Mouse (Mus musculus): ENCODE results near the gene Cd59a.
"Not testable (repeated sequence)": the region's sequence is repeated elsewhere in the genome, so short reads cannot be mapped to it uniquely, and the experiment has no call there.

The Cd59a gene

DNA sequence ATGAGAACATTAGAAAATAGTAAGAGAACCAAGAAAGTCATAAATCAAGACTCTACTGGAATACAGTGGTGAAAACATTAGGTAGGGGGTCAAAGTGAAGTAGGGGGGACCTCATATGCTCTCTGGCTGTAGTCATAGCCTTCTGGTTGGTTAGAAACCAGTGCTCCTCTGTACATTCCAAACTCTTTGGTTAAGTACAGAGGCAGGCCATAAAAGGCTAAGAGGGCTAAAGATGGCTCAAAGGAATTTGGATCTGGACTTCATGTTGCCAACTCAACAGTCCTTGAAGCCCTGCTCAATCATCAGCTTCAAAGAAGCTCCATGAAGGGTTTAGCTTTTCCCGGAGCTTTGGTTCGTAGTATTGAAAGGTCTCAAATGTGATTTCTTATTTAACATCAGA lies 13.4 kb downstream of the Cd59a start:
- DNase-seq (ENCODE audit: low spot score), result not testable (repeated sequence)

DNA sequence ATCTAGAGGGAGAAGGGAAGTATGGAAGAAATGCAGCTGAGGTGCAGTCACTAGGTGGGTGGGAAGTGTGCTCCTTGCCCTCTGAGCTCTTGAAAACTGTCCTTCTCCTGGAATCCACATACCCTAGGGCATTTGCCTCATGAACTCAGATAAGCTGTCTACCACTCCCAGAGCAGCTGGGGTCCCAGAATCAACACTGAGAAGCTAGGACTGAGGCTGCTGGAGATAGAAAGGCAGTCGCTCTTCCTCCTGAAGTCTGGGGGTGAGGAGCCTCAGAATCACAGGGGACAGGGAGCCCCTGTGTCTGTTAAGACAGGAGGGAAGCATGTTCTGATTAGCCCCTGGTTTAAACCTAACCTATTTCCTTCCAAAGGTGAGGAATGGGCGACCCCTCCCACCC lies 13.9 kb downstream of the Cd59a start:
- no peak for DNase-seq (ENCODE audit: low spot score)

DNA sequence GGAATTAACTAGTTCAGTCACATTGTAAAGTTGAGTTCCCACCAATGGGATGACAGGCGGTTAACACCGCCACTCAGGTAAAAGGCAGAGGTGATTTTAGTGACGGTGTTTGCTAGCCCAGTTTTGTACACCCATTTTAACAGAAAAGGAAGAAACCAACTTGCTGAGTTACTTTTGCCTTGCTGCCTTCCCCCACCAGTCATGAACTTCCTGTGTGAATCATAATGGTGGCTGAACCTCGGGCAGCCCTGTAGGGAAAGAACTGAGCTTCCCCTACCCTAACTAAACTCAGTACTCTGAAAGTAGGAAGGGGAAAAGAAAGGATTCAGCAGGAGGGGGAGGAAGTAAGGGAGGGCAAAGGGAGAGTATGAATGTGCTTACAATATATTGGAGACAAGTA lies 14.4 kb downstream of the Cd59a start:
- no peak for DNase-seq (ENCODE audit: low spot score)

DNA sequence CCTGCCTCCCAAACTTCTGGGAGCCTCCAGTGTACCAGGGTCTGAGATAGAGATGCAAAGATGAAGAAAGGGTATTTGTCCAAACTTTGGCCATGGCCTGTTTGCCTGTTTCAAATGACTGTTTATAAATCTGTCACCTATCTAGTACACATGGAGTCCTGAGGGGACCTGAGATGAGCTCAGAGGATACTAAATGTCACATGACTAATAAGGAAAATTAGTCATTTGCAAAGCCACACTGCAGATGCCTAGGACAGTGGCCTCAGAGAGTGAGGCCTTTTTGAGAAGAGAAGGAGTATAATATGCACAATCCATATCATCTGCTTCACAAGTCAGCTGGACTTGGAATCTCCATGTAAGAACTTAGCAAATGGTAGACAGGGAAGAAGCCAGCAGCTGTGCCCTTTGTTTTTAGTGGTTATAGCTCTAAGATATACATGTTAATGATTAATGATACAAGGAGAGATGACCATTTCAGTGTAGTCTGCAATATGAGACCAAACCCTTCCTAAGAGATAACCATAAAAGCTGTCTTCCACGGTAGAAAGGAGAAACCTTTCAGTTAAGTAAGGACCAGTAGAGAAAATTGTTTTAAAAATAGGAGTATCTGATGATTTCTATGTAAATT lies 15.7 kb downstream of the Cd59a start:
- not testable (repeated sequence) for DNase-seq (ENCODE audit: low spot score)

DNA sequence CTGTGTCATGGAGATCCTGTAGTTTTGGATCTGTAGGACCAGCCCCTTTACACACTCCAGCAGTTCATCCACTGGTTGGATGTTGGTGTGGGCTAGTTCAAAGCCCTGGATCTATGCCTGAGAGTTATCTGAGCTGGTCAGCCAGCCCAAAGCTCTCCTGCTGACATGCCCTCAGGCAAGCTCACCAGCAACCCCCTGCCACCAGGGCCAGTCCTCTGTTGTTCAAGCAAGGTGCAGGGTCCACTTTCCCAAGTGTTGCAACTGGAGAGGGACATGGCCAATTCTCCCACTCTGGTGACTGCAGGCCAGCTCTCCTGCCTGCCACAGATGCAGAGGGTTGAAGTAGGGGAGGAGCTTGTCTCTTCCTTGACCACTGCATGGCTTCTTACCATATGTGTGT lies 18.0 kb downstream of the Cd59a start:
- not testable (repeated sequence) for DNase-seq (ENCODE audit: low spot score)

DNA sequence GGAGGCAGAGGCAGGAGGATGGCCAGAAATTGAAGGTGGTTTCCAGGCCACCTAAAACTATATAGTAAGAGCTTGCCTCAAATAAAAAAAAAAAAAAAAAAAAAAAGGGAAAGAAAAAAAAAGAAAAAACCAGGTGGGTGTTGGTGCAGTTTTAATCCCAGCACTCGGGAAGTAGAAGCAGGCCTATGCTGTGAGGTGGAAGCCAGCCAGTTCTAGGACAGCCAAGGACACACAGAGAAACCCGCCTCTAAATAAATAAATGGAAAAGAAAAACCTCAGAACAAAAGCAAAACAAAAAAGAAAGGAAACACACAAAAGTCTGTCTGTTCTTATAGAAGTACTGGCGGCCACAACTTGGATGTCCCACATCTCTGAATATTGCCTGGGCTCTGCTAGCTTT lies 19.3 kb downstream of the Cd59a start:
- DNase-seq (ENCODE audit: low spot score), result no peak

DNA sequence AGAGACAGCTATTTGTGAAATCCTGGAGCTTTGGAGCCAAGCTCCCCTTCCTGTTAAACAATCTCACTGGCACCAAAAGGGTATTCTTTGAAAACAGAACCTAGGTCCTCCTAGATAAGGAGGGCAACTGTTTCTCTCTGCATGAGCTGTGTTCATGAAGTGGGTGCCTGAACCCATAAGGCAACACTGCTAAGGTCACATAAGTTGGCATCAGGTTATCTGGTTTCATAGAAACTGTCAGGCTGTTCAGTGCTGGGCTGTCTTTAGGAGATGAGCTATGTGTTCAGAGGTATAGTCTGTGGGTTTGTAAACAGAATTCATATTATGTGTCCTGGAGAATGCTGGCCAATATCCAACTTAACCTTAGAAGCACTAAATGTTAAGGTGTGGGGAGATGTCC lies 21.6 kb downstream of the Cd59a start:
- not testable (repeated sequence) for DNase-seq (ENCODE audit: low spot score)

DNA sequence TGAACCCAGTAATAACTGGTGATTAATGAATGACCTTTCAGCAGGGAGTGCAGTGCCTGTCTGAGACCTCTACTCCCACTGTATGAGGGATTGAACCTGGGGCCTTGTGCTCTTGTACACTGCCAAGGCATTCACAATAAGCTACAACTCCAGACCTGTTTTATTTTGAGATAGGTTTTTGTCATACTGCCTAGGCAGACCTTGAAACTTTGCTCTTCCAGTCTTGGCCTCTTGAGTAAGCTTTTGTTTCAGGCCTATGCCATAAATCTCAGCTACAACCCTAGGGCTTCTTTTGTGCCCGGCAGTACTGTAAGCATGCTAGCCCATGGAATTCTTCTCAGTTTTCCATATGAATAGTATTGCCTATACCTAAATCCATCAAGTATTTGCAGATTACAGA lies 23.5 kb downstream of the Cd59a start:
- DNase-seq (ENCODE audit: low spot score), result no peak

DNA sequence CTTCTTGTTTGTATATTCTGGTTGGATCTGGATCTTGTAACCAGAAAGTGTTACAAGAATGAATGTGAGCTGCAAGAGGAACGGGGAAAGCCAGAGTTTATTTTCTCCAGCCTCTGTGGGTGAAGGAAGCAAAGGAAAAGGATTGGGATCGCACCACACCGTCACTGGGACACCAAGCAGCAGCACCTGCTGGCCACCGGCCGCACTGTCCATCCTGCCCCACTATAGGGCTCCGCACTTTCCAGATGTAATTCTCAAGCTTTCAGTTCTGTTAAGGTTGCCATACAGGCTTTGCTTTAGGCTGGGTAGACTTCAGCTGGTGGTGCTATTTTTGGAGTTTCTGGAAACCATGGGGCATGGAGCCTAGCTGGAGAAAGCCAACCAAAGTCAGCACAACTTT lies 24.7 kb downstream of the Cd59a start:
- DNase-seq (ENCODE audit: low spot score), result no peak

DNA sequence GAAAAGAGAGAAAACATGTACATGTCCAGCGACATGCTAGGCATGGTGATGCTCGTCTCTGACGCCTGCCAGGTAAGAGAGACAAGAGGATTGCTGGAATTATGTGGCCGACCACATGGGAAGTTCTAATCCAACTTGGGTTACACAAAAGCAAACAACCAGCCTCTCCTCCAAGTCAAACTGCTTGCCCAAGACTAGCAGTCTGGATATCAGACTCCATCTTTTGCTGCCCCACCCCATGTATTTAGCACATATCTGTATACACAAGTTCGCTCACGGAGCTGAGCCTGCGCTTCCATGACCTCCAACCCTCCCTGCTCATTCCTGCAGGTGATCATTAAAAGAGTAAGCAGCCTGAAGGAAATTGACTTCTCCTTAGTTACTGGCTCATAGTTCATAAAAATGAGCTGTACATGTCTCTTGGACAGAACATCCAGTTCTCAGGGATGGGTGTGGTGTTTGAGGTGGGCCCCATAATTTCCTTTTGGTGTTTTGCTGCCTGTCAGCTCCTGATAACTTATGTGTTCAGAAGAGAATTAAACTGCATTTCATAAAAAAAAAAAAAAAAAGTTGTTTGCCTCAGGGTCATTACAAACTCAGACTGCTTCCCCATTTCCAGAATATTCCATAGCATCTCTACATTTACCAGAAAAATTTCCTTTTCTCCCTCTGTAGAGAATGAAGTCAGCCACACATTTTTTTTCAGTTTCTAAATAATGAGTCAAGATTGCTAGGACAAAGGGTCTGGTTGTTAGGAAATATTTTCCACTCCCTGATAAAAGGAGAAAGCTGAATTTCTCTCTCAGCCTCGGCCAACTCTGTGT lies 26.3 kb downstream of the Cd59a start:
- no peak for DNase-seq (ENCODE audit: low spot score)

DNA sequence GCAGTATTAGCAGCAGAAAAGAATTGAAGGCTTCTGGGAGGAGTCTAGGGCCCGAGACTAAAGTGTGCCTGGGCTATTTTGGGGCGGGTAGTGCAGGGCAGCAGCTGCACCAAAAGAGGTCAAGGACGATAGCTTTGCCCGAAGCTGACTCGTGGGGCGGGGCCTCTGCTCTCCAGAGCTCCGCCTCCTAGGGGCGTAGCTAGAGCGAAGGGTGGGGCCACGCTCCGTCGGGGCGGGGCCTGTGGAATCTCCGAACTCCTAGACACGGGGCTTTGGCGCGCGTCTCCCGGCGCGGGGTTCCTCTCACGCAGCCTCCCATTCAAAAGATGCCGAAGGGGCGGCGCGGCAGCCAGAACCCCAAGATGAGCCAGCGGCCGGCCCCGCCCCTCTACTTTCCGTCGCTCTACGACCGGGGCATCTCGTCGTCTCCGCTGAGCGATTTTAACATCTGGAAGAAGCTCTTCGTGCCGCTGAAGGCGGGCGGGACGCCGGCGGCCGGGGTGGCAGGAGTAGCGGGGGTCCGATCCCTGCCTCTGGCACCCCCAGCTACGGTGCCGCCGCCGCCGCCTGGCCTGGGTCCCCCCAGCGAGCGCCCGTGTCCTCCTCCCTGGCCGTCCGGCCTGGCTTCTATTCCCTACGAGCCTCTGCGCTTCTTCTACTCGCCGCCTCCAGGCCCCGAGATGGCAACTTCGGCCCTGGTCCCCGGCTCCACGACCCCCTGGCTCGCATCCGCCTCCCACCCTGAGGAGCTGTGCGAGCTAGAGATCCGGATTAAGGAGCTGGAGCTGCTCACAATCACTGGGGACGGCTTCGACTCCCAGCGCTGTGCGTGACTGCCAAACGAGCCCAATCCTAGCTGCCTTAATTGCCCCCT lies 27.1 kb downstream of the Cd59a start, which contains the start of gene A930018P22Rik:
TSS of gene A930018P22Rik (plus strand) at position 265 of the 874 bp plus-strand sequence.
- DNase-seq (ENCODE audit: low spot score), result peak; percentile 71

DNA sequence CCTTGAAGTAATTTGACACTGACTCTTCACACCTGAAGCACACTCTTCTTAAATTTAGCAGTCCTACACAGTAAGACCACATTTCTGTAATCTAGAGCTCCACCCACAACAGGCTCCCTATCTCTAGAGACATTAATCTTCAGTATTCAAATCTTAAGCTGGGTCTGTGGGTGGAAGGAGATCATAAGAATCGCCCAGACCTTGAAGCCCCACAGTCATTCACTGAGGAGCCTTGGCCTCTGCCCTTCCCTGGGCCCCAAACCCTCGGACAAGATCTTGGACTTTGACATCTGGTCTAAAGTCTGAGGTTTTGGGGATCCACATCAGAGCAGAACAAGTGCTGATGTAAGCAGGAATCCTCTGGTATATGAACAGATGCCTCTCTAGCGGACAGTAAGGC lies 27.9 kb downstream of the Cd59a start:
- no peak for DNase-seq (ENCODE audit: low spot score)

DNA sequence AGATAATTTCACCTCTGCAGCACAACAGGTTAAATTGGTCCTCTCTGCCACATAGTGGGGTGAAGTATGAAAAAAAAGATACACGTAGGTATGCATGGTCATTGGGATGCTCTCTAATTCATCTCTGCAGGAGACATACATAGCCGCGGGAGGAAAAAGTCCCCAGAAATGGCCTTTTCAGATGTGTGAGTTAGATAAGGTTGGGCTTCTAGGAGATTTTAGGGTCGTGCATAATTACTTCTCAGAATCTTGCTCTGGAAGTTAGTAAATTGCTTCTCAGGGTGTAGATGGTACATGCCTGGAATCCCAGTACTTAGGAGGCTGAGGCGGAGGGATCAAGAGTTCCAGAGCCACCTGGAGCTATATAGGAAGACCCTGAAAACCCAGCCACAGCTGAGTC lies 28.5 kb downstream of the Cd59a start:
- DNase-seq (ENCODE audit: low spot score), result no peak

DNA sequence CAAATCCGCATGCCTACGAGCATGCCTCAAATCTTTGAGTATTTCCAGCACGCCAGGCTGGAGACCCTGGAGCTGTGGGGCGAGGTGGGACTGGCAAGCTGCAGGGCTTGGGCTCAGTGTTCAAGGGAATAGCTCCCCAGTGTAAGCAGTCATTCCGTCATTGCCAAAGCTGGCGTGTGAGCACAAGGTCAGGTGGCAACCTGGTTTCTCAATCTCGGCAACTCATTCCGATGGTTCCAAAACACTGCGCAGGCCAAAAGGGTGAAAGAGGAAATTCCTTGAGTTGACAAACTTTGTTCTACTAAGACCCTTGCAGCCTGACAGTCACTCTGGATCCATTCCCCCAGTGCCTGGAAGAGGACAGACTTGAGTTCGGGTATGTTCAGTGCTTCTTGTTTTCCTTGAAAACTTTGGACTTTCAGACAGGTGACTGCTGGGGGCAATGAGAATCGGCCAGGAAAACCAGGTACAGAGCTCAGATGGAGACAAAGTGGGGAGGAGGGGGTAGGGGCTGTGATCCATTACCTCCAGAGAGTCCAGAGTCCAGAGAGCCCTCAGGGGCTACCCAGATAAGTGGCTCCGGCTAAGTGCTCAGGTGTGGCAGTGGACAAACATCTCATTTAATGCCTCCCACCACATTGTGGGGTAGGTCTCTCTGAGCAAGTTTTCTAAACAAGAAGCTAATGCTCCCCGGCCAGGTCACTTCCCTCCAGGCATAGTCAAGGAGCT lies 33.4 kb downstream of the Cd59a start:
- no peak for DNase-seq (ENCODE audit: low spot score)

DNA sequence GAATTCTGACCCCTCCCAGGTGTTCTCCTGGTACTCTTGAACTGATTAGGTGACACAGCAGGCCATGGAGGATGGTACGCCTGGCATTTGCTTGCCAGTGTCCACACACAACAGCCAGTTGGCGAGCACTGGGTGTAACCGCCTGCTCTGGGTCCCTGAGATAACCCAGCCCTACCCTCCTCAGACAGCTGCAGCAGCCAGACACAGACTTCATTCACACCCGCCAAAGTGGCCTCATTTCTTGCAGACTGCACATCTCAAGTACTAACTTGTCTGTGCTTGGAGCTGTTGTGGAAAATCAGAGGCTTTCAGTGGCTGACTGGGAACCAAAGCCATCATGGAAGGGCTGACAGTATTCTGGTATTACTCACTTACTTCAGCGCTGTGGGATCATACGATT lies 34.6 kb downstream of the Cd59a start:
- no peak for DNase-seq (ENCODE audit: low spot score)

DNA sequence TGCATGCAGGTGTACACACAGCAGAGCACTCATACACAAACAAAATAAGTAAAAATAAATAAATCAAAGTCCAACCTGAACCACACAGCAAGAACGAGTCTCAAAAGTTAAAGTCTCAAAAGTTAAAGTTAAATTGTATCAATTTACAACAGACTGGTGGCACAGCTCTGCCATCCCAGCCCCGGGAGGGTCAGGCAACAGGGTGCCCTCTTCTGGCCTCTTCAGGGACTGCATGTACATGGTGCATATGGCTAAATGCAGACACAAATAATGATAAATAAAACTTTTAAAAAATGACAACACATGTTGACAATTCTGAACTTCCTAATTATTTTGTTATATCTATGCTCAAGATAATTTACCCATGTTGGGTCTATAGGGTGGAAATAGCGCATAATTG lies 35.4 kb downstream of the Cd59a start:
- DNase-seq (ENCODE audit: low spot score), result no peak

DNA sequence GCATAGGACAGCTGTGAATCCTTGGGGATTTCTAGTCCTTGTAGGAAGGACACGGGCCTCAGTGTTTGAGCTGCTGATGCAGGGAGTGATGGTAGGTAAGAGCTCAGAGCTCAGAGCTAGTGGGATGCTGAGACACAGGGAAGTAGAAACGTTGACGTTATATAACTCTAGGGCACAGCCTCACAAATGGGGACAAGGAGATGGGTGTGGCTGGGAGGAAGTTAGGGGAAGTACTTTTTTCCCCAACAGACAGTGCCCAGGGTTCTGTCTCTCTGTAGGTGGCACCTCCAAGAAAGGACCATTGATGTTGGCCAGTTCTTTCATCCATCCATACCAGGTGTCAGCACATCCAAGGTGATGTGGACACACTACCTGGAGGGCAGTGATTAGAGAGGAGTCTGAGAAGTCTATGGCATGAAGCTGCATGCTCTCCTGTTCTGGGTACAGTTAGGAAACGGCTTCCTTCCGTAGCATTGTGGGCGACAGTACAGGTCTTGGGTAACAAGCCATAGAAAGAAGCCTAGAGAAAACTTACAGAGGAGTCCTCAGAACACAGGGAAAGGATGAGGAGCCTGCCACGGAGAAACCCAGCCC lies 36.8 kb downstream of the Cd59a start:
- no peak for DNase-seq (ENCODE audit: low spot score)

DNA sequence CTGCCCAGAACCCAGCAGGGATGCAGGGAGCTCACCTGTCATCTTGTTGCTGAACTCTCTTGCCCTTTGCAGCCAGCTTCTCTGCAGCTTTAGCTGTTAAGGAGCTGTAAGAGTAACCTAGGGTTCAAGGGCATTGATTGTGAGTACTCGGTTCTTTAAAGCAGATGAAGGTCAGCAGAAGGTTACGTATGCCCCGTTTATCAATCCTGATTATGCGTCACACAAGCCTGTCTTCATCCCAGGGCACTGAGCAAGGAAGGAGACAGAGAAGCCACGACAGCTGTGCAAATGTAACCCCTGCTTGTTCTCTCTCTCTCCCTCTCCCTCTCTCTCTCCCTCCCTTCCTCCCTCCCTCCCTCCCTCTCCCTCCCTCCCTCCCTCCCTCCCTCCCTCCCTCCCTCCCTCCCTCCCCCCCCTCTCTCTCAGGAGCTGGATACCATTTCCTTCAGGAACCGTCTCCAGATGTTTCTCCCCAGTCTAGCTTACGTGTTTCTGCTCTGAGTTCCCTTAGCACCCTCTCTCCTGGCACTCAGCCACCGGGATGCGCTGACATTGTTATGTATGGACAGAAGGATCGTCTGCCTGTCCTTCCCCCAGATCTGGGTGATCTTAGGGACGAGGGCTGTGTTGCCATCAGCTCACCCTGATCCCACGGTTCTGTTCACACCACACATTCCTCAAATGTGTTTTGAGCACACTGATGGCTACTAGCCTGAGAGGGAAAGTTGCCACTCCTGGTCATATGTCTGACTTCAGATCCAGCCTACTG lies 37.6 kb downstream of the Cd59a start:
- no peak for DNase-seq (ENCODE audit: low spot score)

DNA sequence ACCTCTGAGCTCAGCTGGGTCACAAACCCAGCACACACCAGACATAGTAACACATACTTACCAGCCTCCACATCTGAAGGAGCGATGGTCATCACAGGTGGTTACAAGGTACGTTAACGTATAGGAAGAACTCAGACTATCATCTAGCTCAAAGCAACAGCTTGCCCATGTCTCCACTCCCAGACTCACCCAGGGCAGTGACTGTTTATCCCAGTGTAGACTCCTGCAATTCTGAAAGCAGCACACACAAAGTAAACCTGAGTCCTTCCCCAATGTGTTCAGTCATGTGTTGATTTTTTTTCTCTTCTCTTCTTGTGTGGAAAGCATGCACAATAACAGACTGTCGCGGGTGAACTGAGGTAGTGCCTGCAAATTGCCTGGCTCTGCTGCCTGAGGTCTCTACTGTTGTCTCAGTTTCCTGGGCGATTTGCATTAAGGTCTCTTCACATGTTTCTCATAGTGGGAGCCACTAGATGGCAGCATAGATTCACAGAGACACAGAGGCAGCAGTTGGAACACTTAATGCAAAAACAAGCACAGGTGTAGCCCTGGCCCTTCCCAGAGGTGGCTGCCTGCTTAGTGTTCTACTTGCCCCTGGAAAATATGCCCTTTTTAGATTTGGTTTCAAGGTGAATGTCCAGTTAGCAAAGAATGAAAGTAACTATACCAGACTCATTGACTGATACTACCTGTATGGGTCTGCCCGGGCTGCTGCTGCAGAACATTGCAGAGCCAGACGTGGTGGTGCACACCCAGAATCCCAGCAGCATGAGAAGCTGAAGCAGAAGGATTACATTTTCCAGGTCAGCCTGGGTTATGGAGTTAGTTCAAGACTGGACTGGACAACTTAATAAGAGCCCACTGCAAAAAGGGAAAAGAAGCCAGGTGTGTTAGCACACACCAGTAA lies 38.8 kb downstream of the Cd59a start:
- peak; percentile 84 for DNase-seq (ENCODE audit: low spot score)

DNA sequence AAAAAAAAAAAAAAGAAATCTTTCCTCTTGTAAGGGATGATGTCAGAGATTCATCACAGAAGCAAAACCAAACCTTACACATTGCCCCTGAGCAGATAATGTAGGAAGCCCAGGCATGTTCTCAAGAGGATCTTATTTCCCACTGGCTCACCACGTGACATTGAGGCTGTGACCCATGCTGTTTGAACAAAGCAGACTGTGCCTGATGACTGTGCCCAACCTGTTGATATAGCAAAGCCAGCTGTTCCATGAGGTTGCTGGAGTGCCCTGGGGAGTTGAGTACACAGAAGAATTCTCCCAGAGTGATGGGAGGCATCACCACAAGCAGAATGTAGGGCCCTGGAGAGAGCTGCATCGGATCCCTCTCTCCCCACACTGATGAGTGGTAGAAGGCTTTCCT lies 40.3 kb downstream of the Cd59a start:
- no peak for DNase-seq (ENCODE audit: low spot score)
